Mouse (Mus musculus) brain, embryonic 14.5 days (tissue): ENCODE data around the gene Sbf2.

Experiments used
- CTCF ChIP-seq: fragments of 200-500 bp; IDR thresholded peaks from 2 replicates; pipeline ENCODE4 v1.5.1; 2012; ENCODE audit warnings: inconsistent platforms, mild to moderate bottlenecking, moderate library complexity, borderline replicate concordance; ENCODE audit not compliant: insufficient read depth, insufficient read length; ENCODE audit errors: extremely low read depth
- POLR2A ChIP-seq: fragments of 200-500 bp; IDR thresholded peaks from 2 replicates; pipeline ENCODE4 v1.6.1; 2012; ENCODE audit warnings: mild to moderate bottlenecking, inconsistent platforms, borderline replicate concordance; ENCODE audit not compliant: poor library complexity, insufficient read depth, insufficient read length, severe bottlenecking; ENCODE audit errors: extremely low read depth

- no peak for TF ChIP-seq POLR2A
- TF ChIP-seq CTCF = no peak
Observed at GRCm38 (mm10) chr7:110402092-110402491, 212.6 kb downstream of the Sbf2 start.
